Mouse (Mus musculus) c-Kit-positive CD71-negative TER-119-negative erythroid progenitor cells, embryonic 14.5 days (primary cell): ENCODE measurements around the gene Gipc3.

Experiments used
- DNase-seq: peaks from one replicate; pipeline ENCODE4 v3.0.0-alpha.2; 2013; ENCODE audit warnings: low read depth

Gipc3 gene

GRCm38 (mm10) chr10:81346453-81347067 is 3.5 kb upstream of the Gipc3 start:
- DNase-seq = no peak

GRCm38 (mm10) chr10:81345162-81345534 is 2.1 kb upstream of the Gipc3 start:
- DNase-seq = no peak

GRCm38 (mm10) chr10:81344421-81345161 is 1.5 kb upstream of the Gipc3 start:
- DNase-seq = no peak

GRCm38 (mm10) chr10:81341333-81341949 is 1.6 kb downstream of the Gipc3 start:
- no peak for DNase-seq

GRCm38 (mm10) chr10:81340551-81341332 is 2.3 kb downstream of the Gipc3 start:
- no peak for DNase-seq

GRCm38 (mm10) chr10:81336558-81336957 is 6.5 kb downstream of the Gipc3 start:
- DNase-seq = no peak

- no peak for DNase-seq
These were observed 7.4 kb downstream of the Gipc3 start for GRCm38 (mm10) chr10:81335393-81336340.

GRCm38 (mm10) chr10:81334324-81334723 is 8.7 kb downstream of the Gipc3 start:
- no peak for DNase-seq

GRCm38 (mm10) chr10:81332277-81332676 is 10.8 kb downstream of the Gipc3 start:
- no peak for DNase-seq

GRCm38 (mm10) chr10:81330007-81330406 is 13.1 kb downstream of the Gipc3 start:
- DNase-seq = no peak

GRCm38 (mm10) chr10:81329194-81329975 is 13.7 kb downstream of the Gipc3 start:
- DNase-seq = no peak

GRCm38 (mm10) chr10:81328386-81328785 is 14.7 kb downstream of the Gipc3 start, which contains the start of gene Tbxa2r:
TSS of gene Tbxa2r (plus strand) at chr10:81328731.
- no peak for DNase-seq

GRCm38 (mm10) chr10:81327959-81328358 is 15.1 kb downstream of the Gipc3 start:
- no peak for DNase-seq

GRCm38 (mm10) chr10:81326858-81327257 is 16.2 kb downstream of the Gipc3 start:
- no peak for DNase-seq

- no peak for DNase-seq
These were observed 17.3 kb downstream of the Gipc3 start for GRCm38 (mm10) chr10:81325781-81326180.

GRCm38 (mm10) chr10:81325176-81325575 is 17.9 kb downstream of the Gipc3 start:
- DNase-seq = no peak

- no peak for DNase-seq
These were observed 19.1 kb downstream of the Gipc3 start for GRCm38 (mm10) chr10:81323791-81324530.

GRCm38 (mm10) chr10:81323141-81323775 is 19.8 kb downstream of the Gipc3 start:
- no peak for DNase-seq

- DNase-seq = no peak
These were observed 20.6 kb downstream of the Gipc3 start for GRCm38 (mm10) chr10:81322444-81322843.
